Mouse (Mus musculus) liver, embryonic 16.5 days (tissue): ENCODE measurements at regions not wholly inside any gene's neighbourhood (a gene's known extent, or its start where the extent isn't known, plus 50 kb on each side); places are given as distances from the start of the nearest gene placed in this dataset.

Experiments used
- ATAC-seq: fragments of 200-750 bp; cut with Nextera tagmentation; 2 replicates; pipeline ENCODE4 v1.8.0; 2017; ENCODE audit warnings: low read depth, mild to moderate bottlenecking, moderate number of reproducible peaks, moderate library complexity
- H3K27ac ChIP-seq: fragments of 300-500 bp; sonication (generic); 2 replicates; pipeline ENCODE4 v1.5.1; 2014; ENCODE audit warnings: mild to moderate bottlenecking, low read length
- H3K27me3 ChIP-seq: fragments of 300-500 bp; sonication (generic); 2 replicates; pipeline ENCODE4 v1.6.1; 2014; ENCODE audit warnings: low read depth, low read length, mixed read lengths; ENCODE audit not compliant: control insufficient read depth, insufficient read depth
- H3K36me3 ChIP-seq: fragments of 300-500 bp; sonication (generic); 2 replicates; pipeline ENCODE4 v1.6.1; 2014; ENCODE audit warnings: mild to moderate bottlenecking; ENCODE audit not compliant: control insufficient read depth, insufficient read depth
- H3K4me1 ChIP-seq: fragments of 300-500 bp; sonication (generic); 2 replicates; pipeline ENCODE4 v1.6.1; 2014; ENCODE audit warnings: low read depth, low read length, mixed read lengths; ENCODE audit not compliant: control insufficient read depth
- H3K4me2 ChIP-seq: fragments of 300-500 bp; sonication (generic); 2 replicates; pipeline ENCODE4 v1.6.1; 2014; ENCODE audit warnings: low read depth, low read length, mixed read lengths
- H3K4me3 ChIP-seq: fragments of 300-500 bp; sonication (generic); 2 replicates; pipeline ENCODE4 v1.5.1; 2014; ENCODE audit warnings: low read depth, mild to moderate bottlenecking, low read length
- H3K9ac ChIP-seq: fragments of 300-500 bp; sonication (generic); 2 replicates; pipeline ENCODE4 v1.6.1; 2014; ENCODE audit warnings: low read depth, low read length
- H3K9me3 ChIP-seq: fragments of 300-500 bp; sonication (generic); replicated peaks from 2 replicates; pipeline ENCODE4 v1.6.1; 2016; ENCODE audit warnings: low read length; ENCODE audit not compliant: control insufficient read depth
- WGBS: fragments of 180-500 bp; shearing (Covaris S2); extraction: QIAGEN DNeasy Blood & Tissue Kit; methylation state at CpG from one replicate; pipeline ENCODE4 v1.1.7; 2014; ENCODE audit not compliant: insufficient replicate concordance; 5-methylcytosine and 5-hydroxymethylcytosine counted together

DNA sequence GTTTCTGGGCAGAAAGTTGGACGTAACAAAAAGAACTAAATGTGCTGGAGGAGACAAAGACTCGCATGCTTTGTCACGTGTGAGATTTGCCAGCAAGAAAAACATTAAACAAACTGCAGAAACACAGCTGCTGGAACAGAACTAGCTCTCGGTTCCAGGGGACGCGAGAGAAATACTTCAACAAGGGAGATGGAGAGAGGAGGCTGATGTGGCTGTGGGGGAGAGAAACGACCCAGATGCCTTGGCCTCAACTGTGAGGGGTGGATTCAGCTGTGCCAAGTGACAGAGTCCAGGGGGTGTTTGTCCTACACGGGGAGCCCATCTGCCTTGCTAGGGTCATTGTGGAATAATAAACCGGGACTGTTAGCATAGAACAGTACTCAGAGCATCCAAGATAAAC is 174.9 kb downstream of the Ktn1 start:
- Histone ChIP-seq H3K4me3 (no peak overlapping the region), H3K9me3 (no peaks in the 10 kb centered on the region), H3K36me3 (no peaks in the 10 kb centered on the region), H3K4me1 (no peaks in the 10 kb centered on the region; the same call in 1 of the 2 replicates), H3K9ac (no peak overlapping the region), H3K27ac (no peak overlapping the region), H3K27me3 (no peaks in the 10 kb centered on the region), H3K4me2 (no peak overlapping the region)
- ATAC-seq, result no peak
- WGBS, result 59% methylated on average over 9 of the region's 9 CpGs

DNA sequence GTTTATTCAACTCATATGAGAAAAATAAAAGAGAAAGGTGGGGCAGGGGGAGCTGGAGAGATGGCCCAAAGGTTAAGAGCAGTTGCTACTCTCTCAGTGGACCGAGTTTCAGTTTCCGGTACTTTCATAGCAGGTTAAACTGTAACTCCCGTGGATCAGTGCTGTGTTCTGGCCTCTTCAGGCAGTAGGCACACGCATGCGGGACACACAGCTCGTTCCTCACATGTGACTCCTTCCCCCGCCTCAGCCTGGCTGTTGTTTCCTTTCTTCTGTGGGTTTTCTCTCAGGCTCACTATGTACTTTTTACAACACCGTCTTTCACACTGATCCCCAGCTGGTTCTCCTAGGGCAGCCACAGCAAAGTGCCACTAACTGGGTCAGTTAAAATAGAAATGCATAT is 175.4 kb downstream of the Ktn1 start:
- Histone ChIP-seq H3K9ac (no peak overlapping the region), H3K4me2 (no peak overlapping the region), H3K4me1 (no peaks in the 10 kb centered on the region; the same call in 1 of the 2 replicates), H3K27me3 (no peaks in the 10 kb centered on the region), H3K36me3 (no peaks in the 10 kb centered on the region), H3K27ac (0 out of 2 replicates have a peak overlapping the region, but pooled peaks have one; percentile 30), H3K4me3 (no peak overlapping the region), H3K9me3 (no peaks in the 10 kb centered on the region)
- peak; percentile 68 for ATAC-seq
- 46% methylated on average over 8 of the region's 8 CpGs for WGBS

DNA sequence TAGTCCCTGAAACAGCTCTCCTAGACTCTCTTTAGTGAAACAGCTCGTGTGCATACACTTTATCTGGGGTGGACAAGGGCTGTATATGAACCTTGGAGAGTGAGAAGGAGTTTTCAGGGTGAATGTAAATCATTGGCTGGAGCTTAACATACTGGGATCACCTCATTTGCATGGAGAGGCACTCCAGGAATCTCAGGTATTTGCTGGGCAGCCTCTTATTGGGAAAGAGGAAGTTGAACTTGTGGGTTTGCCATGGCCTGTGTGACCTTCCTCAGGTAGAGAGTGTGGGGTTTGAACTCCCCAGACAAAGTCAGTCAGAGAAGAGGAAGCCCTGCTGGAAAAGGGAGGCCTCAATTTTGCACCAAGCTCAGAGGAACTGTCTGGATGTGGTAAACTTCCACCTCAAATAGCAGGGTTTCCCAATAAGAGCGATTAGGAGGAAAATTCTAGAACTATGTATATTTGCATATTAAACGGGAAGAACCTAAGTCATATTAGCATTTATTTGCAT is 177.3 kb downstream of the Ktn1 start:
- 39% methylated on average over 3 of the region's 3 CpGs for WGBS
- no peak for ATAC-seq
- no peak overlapping the region for H3K4me2 ChIP-seq
- no peak overlapping the region for H3K4me3 ChIP-seq
- no peak overlapping the region for H3K27ac ChIP-seq
- H3K27me3 ChIP-seq, result no peaks in the 10 kb centered on the region
- no peak overlapping the region for H3K9ac ChIP-seq
- no peaks in the 10 kb centered on the region for H3K9me3 ChIP-seq
- no peaks in the 10 kb centered on the region for H3K36me3 ChIP-seq
- no peaks in the 10 kb centered on the region; the same call in 1 of the 2 replicates for H3K4me1 ChIP-seq

DNA sequence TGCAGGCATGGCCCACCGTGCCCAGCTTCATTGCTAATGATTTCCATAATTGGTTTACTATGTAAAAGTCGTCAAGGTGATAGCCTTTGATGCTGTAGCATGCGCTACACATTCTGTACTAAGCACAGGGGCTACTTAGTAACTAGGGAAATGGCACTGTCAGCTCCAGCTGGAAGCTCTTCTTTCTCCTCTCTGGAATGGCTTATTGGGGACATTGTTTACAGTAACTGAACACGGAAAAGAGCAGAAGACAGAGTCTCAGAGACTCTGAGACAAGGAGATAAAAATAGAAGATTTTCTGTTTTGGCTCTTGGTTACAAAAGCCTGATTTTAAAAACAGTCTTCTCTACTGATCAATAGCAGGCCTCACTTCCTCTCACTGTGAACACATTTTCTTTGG is 178.3 kb downstream of the Ktn1 start:
- H3K4me2 ChIP-seq, result no peak overlapping the region
- no peak overlapping the region for H3K27ac ChIP-seq
- H3K9ac ChIP-seq, result no peak overlapping the region
- 61% methylated on average over 4 of the region's 4 CpGs for WGBS
- no peaks in the 10 kb centered on the region for H3K36me3 ChIP-seq
- no peak overlapping the region for H3K4me3 ChIP-seq
- no peaks in the 10 kb centered on the region for H3K27me3 ChIP-seq
- H3K9me3 ChIP-seq, result no peaks in the 10 kb centered on the region
- ATAC-seq, result no peak
- no peaks in the 10 kb centered on the region; the same call in 1 of the 2 replicates for H3K4me1 ChIP-seq

DNA sequence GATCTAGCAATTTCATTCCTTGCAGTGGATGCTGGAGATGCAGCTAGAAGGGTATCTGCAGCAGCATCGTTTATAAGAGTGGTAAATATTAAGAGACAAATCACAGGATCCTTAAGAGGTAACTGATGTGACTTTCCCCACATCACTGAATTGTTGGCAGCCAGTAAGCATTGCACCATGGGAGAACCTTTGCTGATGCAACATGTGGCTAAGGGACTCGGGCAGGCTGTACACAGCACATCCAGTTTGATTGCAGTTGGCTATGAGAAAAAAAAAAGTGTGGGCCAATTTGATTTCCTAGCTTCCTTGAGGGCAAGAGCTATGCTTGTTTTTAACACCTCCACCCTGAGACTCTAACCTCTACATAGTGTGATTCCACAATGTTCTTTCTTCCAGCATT is 179.4 kb downstream of the Ktn1 start:
- Histone ChIP-seq H3K4me3 (no peak overlapping the region), H3K4me1 (no peaks in the 10 kb centered on the region; the same call in 1 of the 2 replicates), H3K4me2 (no peak overlapping the region), H3K9ac (no peak overlapping the region), H3K27me3 (no peaks in the 10 kb centered on the region), H3K9me3 (no peaks in the 10 kb centered on the region), H3K36me3 (no peaks in the 10 kb centered on the region), H3K27ac (no peak overlapping the region)
- ATAC-seq, result no peak
- WGBS, result 41% methylated on average over 2 of the region's 2 CpGs

DNA sequence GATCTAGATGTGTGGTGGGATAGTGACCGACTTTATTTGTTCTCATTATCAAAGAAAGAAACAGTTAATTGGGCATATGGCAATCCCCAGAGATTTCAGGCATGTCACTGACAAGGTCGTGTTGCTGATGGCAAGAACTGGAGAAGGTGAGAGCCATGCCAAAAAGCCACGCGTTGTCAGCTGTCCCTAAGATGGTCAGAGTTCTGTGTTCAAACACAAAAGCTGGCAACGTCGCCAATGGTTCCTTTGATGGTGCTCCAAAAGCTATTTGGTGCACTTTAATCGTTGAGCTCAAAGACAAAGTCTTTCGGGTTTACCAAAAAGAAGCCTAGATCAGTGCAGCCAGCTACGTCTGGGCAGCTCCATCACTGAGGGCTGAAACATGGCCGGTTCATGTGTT is 185.4 kb downstream of the Ktn1 start:
- no peak for ATAC-seq
- no peak overlapping the region for H3K9ac ChIP-seq
- 66% methylated on average over 10 of the region's 10 CpGs for whole genome bisulfite sequencing
- H3K4me3 ChIP-seq, result no peak overlapping the region
- no peaks in the 10 kb centered on the region for H3K4me1 ChIP-seq
- H3K36me3 ChIP-seq, result no peaks in the 10 kb centered on the region
- no peak overlapping the region for H3K27ac ChIP-seq
- no peak overlapping the region for H3K4me2 ChIP-seq
- no peaks in the 10 kb centered on the region for H3K27me3 ChIP-seq
- no peaks in the 10 kb centered on the region for H3K9me3 ChIP-seq

DNA sequence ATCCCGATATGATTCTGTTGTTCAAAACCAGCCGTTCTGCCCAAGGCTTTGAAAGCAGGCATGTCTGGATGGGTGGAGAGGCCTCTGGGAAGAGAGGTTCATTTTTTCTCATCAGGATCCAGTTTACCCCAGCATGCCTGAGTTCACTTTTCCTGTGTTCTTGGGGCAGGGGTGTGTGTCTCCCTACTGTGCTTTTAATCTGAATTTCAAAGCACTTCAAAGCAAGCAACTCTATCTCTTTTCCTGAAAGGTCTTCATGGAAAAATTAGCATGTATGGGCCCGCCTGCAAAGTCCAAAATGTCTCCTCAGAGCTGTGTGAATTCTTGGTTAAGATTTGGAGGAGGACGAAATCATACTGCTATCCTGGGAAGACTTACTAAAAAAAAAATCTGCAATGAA is 187.2 kb downstream of the Ktn1 start:
- no peak overlapping the region for H3K4me2 ChIP-seq
- no peaks in the 10 kb centered on the region for H3K27me3 ChIP-seq
- ATAC-seq, result no peak
- H3K9ac ChIP-seq, result no peak overlapping the region
- no peak overlapping the region for H3K4me3 ChIP-seq
- no peaks in the 10 kb centered on the region for H3K36me3 ChIP-seq
- no peaks in the 10 kb centered on the region for H3K9me3 ChIP-seq
- no peaks in the 10 kb centered on the region for H3K4me1 ChIP-seq
- no peak overlapping the region for H3K27ac ChIP-seq
- WGBS, result 69% methylated on average over 4 of the region's 4 CpGs

DNA sequence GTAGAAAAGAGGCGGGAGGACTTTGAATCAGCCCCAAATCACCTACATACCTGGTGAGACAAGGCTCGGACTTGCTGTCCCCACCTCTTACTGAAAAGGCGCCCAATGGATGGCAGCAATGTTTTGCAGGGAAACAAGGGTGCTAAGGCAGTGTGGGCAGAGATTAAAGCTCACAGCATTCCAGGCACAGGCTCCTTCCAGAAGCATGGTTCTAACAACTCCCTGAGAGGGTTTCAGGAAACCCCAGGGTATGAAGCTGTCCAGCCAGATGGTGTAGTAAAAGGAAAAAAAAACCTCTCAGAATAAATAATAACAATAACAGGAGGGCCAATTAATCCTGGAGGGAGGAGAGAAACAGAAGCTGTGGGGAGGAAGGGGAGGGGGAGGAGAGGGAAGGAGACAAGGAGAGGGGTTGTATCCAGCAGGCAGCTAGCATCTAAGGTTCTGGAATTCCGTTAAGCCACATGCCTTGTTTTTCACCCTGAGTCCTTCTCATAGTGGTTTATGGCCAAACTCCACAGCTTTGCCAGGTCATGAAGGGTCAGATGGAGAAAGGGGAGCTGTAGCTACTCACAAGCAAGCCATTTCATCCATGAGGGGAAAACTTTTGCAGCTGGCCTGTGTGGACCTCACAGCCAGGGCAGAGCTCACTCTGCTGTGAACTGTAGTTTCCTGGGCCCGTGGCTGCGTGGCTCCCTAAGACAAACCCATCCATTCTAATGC is 191.4 kb downstream of the Ktn1 start:
- Histone ChIP-seq H3K9ac (no peak overlapping the region), H3K4me3 (no peak overlapping the region), H3K27ac (no peak overlapping the region), H3K4me1 (no peaks in the 10 kb centered on the region), H3K27me3 (no peaks in the 10 kb centered on the region), H3K9me3 (no peaks in the 10 kb centered on the region), H3K36me3 (no peaks in the 10 kb centered on the region), H3K4me2 (no peak overlapping the region)
- no peak for ATAC-seq
- 55% methylated on average over 6 of the region's 6 CpGs for WGBS

DNA sequence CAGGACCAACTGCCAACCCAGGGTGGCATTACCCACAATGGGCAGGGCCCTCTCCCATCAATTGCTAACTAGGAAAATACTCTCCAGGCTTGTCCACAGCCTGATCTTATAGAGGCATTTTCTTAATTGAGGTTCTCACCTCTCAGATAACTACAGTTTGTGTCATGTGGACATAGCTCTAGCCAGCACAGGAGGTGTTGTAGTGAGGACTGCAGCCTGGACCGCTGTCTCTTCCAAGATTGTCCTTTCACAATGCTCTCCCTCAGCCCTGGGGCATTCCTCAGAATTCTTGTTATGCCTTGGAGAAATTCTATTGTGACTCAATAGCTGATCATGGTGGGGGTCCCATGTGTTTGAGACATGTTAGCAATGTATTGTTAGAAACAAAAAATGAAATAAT is 196.1 kb downstream of the Ktn1 start:
- ATAC-seq, result no peak
- Histone ChIP-seq H3K27me3 (no peaks in the 10 kb centered on the region), H3K4me2 (no peak overlapping the region), H3K9ac (no peak overlapping the region), H3K9me3 (no peaks in the 10 kb centered on the region), H3K4me1 (no peaks in the 10 kb centered on the region), H3K27ac (no peak overlapping the region), H3K36me3 (no peaks in the 10 kb centered on the region), H3K4me3 (no peak overlapping the region)
- 62% methylated on average over 1 of the region's 1 CpGs for WGBS
